Mouse (Mus musculus): Measurements from ENCODE around the gene Pbld2.
A peak's percentile ranks its signal among the peaks of the same experiment; 100 is the strongest.

Pbld2 gene

GRCm38 (mm10) chr10:63023749-63024579 lies at the start of gene Pbld2, which contains the start of gene Hnrnph3:
Pbld2 (plus strand) TSS chr10:63024315.
Hnrnph3 (minus strand) TSS chr10:63024217.
- DNase-seq: peak; percentile 99

- no peak for DNase-seq
Measured at GRCm38 (mm10) chr10:62979667-62980038, 44.5 kb upstream of the Pbld2 start.

GRCm38 (mm10) chr10:62980039-62980954 lies 43.8 kb upstream of the Pbld2 start, which contains the start of gene Rufy2:
Rufy2 (plus strand) TSS chr10:62980223.
- peak; percentile 91 for DNase-seq

GRCm38 (mm10) chr10:62984072-62984471 lies 40.0 kb upstream of the Pbld2 start:
- no peak for DNase-seq

- no peak for DNase-seq
Measured at GRCm38 (mm10) chr10:62984495-62984894, 39.6 kb upstream of the Pbld2 start.

GRCm38 (mm10) chr10:62987341-62987740 lies 36.8 kb upstream of the Pbld2 start:
- DNase-seq: no peak

GRCm38 (mm10) chr10:62990636-62991035 lies 33.5 kb upstream of the Pbld2 start:
- no peak for DNase-seq

GRCm38 (mm10) chr10:62993991-62994390 lies 30.1 kb upstream of the Pbld2 start:
- DNase-seq: no peak

- peak; percentile 32 for DNase-seq
Measured at GRCm38 (mm10) chr10:63000584-63000983, 23.5 kb upstream of the Pbld2 start.

GRCm38 (mm10) chr10:63003252-63003651 lies 20.9 kb upstream of the Pbld2 start:
- DNase-seq: no peak

- DNase-seq: no peak
Measured at GRCm38 (mm10) chr10:63004556-63004955, 19.6 kb upstream of the Pbld2 start.

- no peak for DNase-seq
Measured at GRCm38 (mm10) chr10:63008193-63008592, 15.9 kb upstream of the Pbld2 start.

- no peak for DNase-seq
Measured at GRCm38 (mm10) chr10:63010268-63010667, 13.8 kb upstream of the Pbld2 start.

- no peak for DNase-seq
Measured at GRCm38 (mm10) chr10:63011556-63011955, 12.6 kb upstream of the Pbld2 start.

- DNase-seq: no peak
Measured at GRCm38 (mm10) chr10:63013476-63013875, 10.6 kb upstream of the Pbld2 start.

GRCm38 (mm10) chr10:63014168-63014567 lies 9.9 kb upstream of the Pbld2 start:
- no peak for DNase-seq

GRCm38 (mm10) chr10:63019304-63019703 lies 4.8 kb upstream of the Pbld2 start:
- DNase-seq: no peak

GRCm38 (mm10) chr10:63021702-63022101 lies 2.4 kb upstream of the Pbld2 start:
- DNase-seq: no peak

GRCm38 (mm10) chr10:63022541-63023120 lies 1.5 kb upstream of the Pbld2 start:
- DNase-seq: no peak

GRCm38 (mm10) chr10:63023121-63023748 lies 880 bp upstream of the Pbld2 start:
- DNase-seq: peak; percentile 59

GRCm38 (mm10) chr10:63024580-63024910 lies 430 bp downstream of the Pbld2 start:
- DNase-seq: peak; percentile 61

- DNase-seq: no peak
Measured at GRCm38 (mm10) chr10:63025016-63025415, 901 bp downstream of the Pbld2 start.

- DNase-seq: no peak
Measured at GRCm38 (mm10) chr10:63025491-63026011, 1.4 kb downstream of the Pbld2 start.
